Mouse (Mus musculus): ENCODE data around the gene Agap2.

Gene Agap2

GRCm38 (mm10) chr10:127135118-127135836, 60.2 kb downstream of the Agap2 start:
- no peak for DNase-seq (ENCODE audit: low read depth, low spot score)

GRCm38 (mm10) chr10:127136510-127136909, 61.4 kb downstream of the Agap2 start:
- DNase-seq (ENCODE audit: low read depth, low spot score) = no peak

GRCm38 (mm10) chr10:127137896-127138295, 62.8 kb downstream of the Agap2 start:
- DNase-seq (ENCODE audit: low read depth, low spot score) = no peak

GRCm38 (mm10) chr10:127138328-127139141, 63.5 kb downstream of the Agap2 start:
- no peak for DNase-seq (ENCODE audit: low read depth, low spot score)

- DNase-seq (ENCODE audit: low read depth, low spot score) = no peak
Measured at GRCm38 (mm10) chr10:127140971-127141370, 65.9 kb downstream of the Agap2 start.

- DNase-seq (ENCODE audit: low read depth, low spot score) = no peak
Measured at GRCm38 (mm10) chr10:127141500-127141899, 66.4 kb downstream of the Agap2 start.

Data from R1 (cell line).